Mouse (Mus musculus) lung, postnatal 25 days (tissue): ENCODE results near the gene Stx6.
A peak's percentile ranks its signal among the peaks of the same experiment; 100 is the strongest.

Experiments
- DNase-seq: peaks from one replicate; pipeline ENCODE4 v3.0.0; 2022; ENCODE audit warnings: low spot score

Stx6 gene

DNA sequence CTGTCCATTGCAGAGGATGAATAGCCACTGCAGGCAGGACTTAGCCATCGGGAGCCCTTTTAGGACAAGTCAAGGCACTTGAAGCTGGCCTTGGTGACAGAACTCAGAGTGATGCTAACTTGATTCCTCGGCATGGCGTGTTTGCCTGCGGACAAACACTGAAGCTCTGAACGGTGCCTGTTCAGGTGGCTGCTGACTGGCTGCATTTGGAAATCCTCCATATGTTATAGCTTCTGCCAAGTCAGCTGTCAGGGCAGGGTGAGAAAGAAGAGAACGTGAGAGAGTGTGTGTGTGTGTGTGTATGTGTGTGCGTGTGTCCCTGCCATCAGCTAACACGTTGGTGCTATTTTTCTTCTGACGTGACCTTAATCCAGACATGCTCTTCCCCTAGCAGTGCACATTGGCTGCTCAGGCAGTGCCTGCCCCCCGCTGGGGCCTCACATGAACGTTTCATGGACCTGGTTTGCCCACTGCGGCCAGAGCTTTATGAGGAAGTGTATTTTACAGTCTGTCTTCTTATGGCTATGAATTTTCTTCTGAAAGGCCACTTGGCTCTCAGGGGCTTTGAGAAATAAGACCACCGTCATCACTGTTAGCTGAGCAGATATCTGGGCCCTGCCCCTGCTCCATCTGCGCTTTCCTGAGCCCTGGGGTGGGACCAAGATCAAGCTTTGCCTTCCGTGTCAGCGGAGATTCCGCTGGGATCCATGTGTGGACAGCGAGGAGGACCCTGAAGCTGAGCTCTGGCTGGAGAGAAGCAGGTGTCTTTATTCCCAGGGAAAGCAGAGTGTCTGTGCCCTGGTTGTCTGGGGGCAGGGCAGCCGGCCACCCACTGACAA lies 47.5 kb downstream of the Stx6 start:
- no peak for DNase-seq

- no peak for DNase-seq
Measured at GRCm38 (mm10) chr1:155207859-155208258, 49.3 kb downstream of the Stx6 start.

GRCm38 (mm10) chr1:155210011-155210763 lies 51.7 kb downstream of the Stx6 start:
- no peak for DNase-seq

DNA sequence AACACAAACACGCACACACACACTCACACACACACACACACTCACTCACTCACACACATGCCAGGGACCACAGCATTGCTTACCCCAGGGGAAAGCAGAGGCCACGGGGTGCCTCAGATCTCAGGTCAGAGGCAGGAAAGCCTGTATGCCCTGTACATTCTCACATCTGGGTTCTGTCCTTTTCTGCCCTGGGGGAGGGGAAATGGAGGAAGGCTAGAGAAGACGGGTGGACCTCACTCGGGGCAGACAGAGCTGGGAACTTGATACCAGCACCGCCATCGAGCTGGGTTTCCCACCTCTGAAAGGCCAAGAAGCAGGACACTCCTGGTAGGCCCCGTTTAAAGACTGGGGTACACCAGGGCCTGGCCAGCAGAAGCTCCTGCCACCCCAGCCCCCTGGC lies 52.5 kb downstream of the Stx6 start:
- no peak for DNase-seq

DNA sequence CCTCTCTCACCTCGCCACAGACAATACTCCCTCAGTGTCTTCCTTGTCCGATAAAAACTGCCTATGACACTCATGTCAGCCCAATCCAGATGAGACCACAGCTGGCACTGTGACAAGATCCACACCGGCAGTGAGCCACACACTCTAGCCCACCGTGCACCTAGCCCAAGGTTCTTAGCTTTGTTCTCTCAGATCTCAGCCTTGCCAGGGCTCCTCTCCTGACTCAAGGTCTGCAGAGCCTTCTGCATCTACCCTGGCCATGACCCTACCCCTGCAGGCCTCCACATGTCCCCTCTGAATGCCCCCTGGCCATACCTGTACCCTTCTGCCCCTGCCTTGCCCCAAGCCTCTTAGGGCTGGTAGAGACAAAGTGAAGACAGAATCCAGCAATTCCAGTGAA lies 53.6 kb downstream of the Stx6 start:
- DNase-seq = no peak

- DNase-seq = no peak
Measured at GRCm38 (mm10) chr1:155212493-155212892, 54.0 kb downstream of the Stx6 start.

- DNase-seq = no peak
Measured at GRCm38 (mm10) chr1:155212936-155213774, 54.6 kb downstream of the Stx6 start.

- no peak for DNase-seq
Measured at GRCm38 (mm10) chr1:155213912-155214311, 55.4 kb downstream of the Stx6 start.

GRCm38 (mm10) chr1:155215066-155215764 lies 56.7 kb downstream of the Stx6 start:
- DNase-seq = no peak

DNA sequence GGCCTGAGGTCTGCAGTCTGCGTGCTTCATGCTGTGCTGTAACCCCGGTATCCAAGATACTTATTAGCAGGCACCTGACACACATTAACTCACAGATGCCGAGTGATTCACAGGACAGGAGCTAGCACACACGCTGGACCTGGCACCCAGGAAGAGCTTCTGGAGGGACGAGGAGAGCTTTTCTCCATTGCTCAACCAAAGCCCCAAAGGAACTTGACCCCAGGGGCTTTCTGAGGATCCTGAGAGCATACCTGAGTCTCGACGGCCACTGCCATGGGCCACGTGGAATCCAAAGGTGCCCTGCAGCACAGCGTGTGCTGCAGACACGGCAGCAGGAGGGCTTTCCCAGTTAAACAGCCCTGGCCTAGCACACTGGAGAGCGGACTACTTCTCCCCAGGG lies 57.8 kb downstream of the Stx6 start:
- no peak for DNase-seq

DNA sequence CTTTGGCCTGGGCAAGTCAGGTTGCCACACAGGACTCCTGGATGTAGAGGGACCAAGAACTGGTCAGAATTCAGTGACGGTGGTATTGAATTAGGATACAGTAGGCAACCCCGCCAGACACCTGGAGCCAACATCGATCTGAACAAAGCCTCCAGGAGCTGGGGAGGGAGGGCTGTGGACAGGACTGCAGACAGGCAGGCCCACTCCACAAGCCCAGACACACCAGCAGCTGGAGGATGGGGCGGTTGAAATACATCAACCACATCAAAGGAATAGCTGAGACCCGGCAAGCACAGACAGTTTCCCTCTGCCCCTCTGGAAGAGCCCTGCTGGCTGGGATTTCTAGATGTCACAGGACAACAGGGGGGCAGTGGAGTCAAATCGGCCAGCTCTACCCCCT lies 58.3 kb downstream of the Stx6 start:
- DNase-seq = no peak

GRCm38 (mm10) chr1:155217865-155218541 lies 59.5 kb downstream of the Stx6 start:
- DNase-seq = peak; percentile 65

- DNase-seq = no peak
Measured at GRCm38 (mm10) chr1:155218924-155219323, 60.4 kb downstream of the Stx6 start.

DNA sequence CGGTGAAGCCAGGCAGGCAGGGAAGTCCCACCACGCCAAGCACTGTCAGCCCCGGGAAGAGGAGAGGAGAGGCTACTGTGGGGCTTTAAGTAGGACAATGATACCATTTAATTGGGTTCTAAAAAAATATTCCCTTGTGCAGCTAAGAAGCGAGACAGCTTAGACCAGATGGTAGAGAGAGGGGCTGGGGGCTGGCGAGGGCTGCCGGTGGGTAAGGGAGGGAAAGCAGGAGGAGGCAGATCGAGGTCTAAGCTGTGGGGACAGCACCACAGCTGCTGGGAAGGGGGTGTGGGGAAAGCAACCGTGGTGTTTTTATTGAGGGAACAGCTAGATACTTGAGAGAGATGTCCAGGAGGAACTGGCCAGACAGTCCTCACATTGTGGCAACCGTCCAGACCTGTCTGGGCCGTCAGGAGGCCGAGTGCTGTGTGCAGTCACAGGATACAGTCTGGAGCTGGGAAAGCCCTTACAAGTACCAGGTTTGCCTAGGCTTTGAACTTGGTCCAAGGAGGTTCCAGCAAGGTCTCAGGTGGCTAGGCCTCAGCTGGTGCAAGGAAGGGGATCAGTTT lies 63.7 kb downstream of the Stx6 start:
- DNase-seq = no peak

DNA sequence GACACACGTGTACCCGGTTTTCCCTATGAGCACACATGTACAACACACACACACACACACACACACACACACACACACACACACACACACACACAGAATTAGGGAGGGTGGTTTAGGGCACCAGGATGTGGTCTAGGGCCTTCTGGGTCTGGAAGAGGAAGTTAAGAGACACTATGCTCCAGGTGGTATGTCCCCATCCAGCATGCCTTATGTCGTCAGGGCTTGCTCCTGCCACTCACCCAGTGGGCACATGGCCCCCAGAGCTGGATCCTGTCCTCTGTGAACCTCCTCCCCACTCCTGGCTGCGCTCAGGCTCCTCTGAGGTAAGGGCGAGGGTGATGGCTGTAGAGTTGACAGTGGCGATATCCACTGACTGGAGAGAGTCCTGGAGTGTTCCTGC lies 64.5 kb downstream of the Stx6 start:
- DNase-seq = no peak

- DNase-seq = peak; percentile 80
Measured at GRCm38 (mm10) chr1:155223849-155224554, 65.5 kb downstream of the Stx6 start.

DNA sequence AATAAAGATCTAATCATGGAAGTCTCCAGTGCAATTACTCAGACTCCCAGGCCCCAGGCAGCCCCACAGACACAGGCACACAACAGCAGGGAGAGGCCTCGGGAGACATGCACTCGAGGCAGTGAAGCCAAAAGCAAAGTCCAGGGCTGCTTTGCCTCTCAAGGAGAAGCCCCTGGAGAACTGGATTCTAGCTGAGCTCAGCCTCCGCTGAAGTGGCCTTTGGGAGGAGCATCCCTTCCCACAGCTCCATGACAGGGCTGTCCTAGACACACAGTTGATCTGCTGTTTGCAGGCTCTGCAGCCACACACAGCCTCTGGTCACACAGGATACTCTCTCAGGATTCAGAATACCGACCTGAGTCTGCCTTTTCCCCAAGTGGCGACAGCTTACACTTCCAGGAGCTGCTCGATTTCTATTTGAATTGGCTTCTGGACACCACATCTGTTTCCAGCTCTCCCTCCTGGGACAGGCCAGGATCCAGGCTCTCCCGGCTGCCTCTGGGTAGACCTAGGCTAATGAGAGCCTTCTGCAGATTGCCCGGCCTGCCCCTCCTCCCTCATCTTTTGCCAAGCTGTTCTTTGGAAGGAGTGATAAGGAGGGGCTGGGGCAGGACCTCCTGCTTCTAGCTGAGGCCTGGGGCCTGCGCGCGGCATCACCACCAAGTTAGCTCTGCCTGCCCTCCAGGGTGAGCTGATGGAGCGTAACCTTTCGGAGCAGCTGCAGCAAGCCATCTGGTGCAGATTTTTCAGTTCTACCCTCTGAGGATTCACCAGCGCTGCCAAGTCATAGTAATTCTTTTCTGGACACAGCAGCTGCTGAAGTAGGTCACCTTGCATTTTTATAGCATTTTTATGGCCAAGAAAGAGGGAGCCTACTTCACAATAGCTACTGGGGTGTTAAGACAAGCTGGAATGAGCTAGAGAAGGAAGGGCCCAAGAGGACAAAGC lies 71.2 kb downstream of the Stx6 start:
- no peak for DNase-seq

DNA sequence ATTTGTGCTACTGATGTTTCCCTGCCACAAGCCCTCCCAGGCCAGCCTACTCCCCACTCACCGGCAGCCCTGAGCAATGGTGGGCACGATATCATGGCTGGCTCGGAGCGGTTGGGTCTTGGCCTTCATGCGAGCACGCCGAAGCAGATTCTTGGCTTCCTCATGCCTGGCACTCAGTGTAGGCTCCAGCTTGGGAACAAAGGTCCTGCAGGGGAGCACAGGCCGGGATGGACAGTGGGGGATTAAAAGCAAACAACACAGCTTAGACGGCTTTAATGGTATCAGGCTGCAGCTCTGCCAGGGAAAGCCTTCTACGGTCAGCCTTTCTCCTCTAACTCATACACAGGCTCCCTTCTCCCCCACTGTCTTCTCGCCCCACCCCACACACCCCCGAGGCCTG lies 73.9 kb downstream of the Stx6 start:
- no peak for DNase-seq

DNA sequence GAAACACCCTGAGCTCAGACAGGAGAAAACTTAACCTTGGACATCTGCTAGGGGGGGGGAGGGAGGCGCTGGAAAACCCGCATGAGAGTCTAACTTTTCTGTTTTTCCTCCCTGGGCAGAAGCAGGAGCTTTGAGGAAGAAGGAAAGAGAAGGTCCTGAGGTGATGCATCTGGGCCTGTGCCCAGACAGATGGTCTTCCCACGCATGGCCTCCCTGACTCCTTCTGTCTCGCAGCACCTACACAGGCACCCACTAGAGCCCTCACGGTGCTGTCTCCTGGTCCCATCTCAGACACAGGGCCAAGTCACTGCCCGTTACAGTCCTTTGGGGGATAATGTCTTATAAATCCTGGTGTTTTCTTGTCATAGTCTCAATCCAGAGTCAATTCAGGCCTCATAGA lies 74.3 kb downstream of the Stx6 start:
- no peak for DNase-seq
